Mouse (Mus musculus) stomach, postnatal 0 days (tissue): ENCODE measurements around the gene Irgq. TPM values are rescaled to one million over a fixed set of nuclear protein-coding genes. Genes with fewer than 3 reads are reported as not detected.
"Not testable (repeated sequence)": the region's sequence is repeated elsewhere in the genome, so short reads cannot be mapped to it uniquely, and the experiment has no call there.

Experiments used
- ATAC-seq: fragments of 200-750 bp; cut with Nextera tagmentation; 2 replicates; pipeline ENCODE4 v1.8.0; 2017; ENCODE audit not compliant: low FRiP score, low TSS enrichment
- DNase-seq: peaks from one replicate; pipeline ENCODE4 v3.0.0-alpha.2; 2016; ENCODE audit warnings: low spot score
- H3K27ac ChIP-seq: fragments of 300-500 bp; sonication (generic); replicated peaks from 2 replicates; pipeline ENCODE4 v1.5.1; 2014; ENCODE audit warnings: mild to moderate bottlenecking, control low read depth
- H3K27me3 ChIP-seq: fragments of 300-500 bp; sonication (generic); 2 replicates; pipeline ENCODE4 v1.6.1; 2014; ENCODE audit warnings: low read length; ENCODE audit not compliant: control insufficient read depth, insufficient read depth
- H3K36me3 ChIP-seq: fragments of 300-500 bp; sonication (generic); 2 replicates; pipeline ENCODE4 v1.6.1; 2014; ENCODE audit warnings: low read length, mixed read lengths; ENCODE audit not compliant: control insufficient read depth, insufficient read depth
- H3K4me1 ChIP-seq: fragments of 300-500 bp; sonication (generic); replicated peaks from 2 replicates; pipeline ENCODE4 v1.6.1; 2014; ENCODE audit warnings: antibody characterized with exemption; ENCODE audit not compliant: control insufficient read depth, insufficient read depth
- H3K4me2 ChIP-seq: fragments of 300-500 bp; sonication (generic); replicated peaks from 2 replicates; pipeline ENCODE4 v1.6.1; 2014; ENCODE audit warnings: low read depth, mild to moderate bottlenecking, control low read depth, moderate library complexity
- H3K4me3 ChIP-seq: fragments of 300-500 bp; sonication (generic); 2 replicates; pipeline ENCODE4 v1.5.1; 2014; ENCODE audit warnings: low read depth, low read length, control low read depth
- H3K9ac ChIP-seq: fragments of 300-500 bp; sonication (generic); 2 replicates; pipeline ENCODE4 v1.6.1; 2014; ENCODE audit warnings: mild to moderate bottlenecking, low read length, control low read depth, mixed read lengths
- H3K9me3 ChIP-seq: fragments of 300-500 bp; sonication (generic); 2 replicates; pipeline ENCODE4 v1.6.1; 2016; ENCODE audit warnings: low read length; ENCODE audit not compliant: control insufficient read depth
- CTCF ChIP-seq: IDR thresholded peaks from 2 replicates; pipeline ENCODE4 v1.5.1; 2016; ENCODE audit warnings: antibody characterized with exemption, low read depth, mild to moderate bottlenecking, moderate library complexity
- EP300 ChIP-seq: optimal IDR thresholded peaks from 2 replicates; pipeline ENCODE3; 2016; ENCODE audit warnings: antibody characterized with exemption
- WGBS: fragments of 180-500 bp; shearing (Covaris S2); extraction: QIAGEN DNeasy Blood & Tissue Kit; methylation state at CpG from one replicate; pipeline ENCODE4 v1.1.7; 2014; 5-methylcytosine and 5-hydroxymethylcytosine counted together
- polyA plus RNA-seq: library from polyadenylated mRNA; unstranded; fragments of >200 nt; fragmentation: Nextera tagmentation; extraction: Ambion mirVana; gene quantifications from 2 replicates; pipeline ENCODE4 v1.2.1, GENCODE M21; 2015

Irgq gene
- polyA plus RNA-seq: 4.3 and 5.7 TPM in 2 replicates

- Histone ChIP-seq H3K9ac (peak within 1 kb of the TSS; percentile 80), H3K36me3 (peaks cover 12% of the 10 kb centered on the region), H3K27ac (peak within 1 kb of the TSS; percentile 94), H3K4me1 (no peaks in the 10 kb centered on the region), H3K4me3 (peak within 1 kb of the TSS; percentile 60), H3K27me3 (no peaks in the 10 kb centered on the region), H3K9me3 (no peaks in the 10 kb centered on the region), H3K4me2 (peak within 1 kb of the TSS; percentile 96)
- no peak for TF ChIP-seq EP300
- TF ChIP-seq CTCF: peak; percentile 23
- under 1% methylated on average over 44 of the region's 44 CpGs for WGBS
- ATAC-seq (peak; percentile 95), DNase-seq (peak; percentile 98)
Measured at GRCm38 (mm10) chr7:24530062-24530931, at the start of gene Irgq. Gene Irgq, plus strand, starts transcription at chr7:24530689.

GRCm38 (mm10) chr7:24480986-24481473 is 49.5 kb upstream of the Irgq start:
- DNase-seq (no peak), ATAC-seq (peak; percentile 34)
- Histone ChIP-seq H3K4me2 (peak overlapping the region; percentile 92), H3K27ac (peak overlapping the region; percentile 56), H3K27me3 (no peaks in the 10 kb centered on the region), H3K9me3 (no peaks in the 10 kb centered on the region), H3K4me3 (peak overlapping the region; percentile 52), H3K9ac (peak overlapping the region; percentile 65; the same call in 1 of the 2 replicates), H3K4me1 (no peaks in the 10 kb centered on the region), H3K36me3 (no peaks in the 10 kb centered on the region)
- TF ChIP-seq CTCF: no peak
- WGBS: 11% methylated on average over 14 of the region's 14 CpGs

GRCm38 (mm10) chr7:24481474-24482207 is 48.8 kb upstream of the Irgq start, which contains the start of gene Cadm4:
Gene Cadm4, plus strand, starts transcription at chr7:24482023.
- Histone ChIP-seq H3K4me3 (peak within 1 kb of the TSS; percentile 52), H3K4me1 (no peaks in the 10 kb centered on the region), H3K9me3 (no peaks in the 10 kb centered on the region), H3K27ac (peak within 1 kb of the TSS; percentile 56), H3K4me2 (peak within 1 kb of the TSS; percentile 92), H3K9ac (peak within 1 kb of the TSS; percentile 65), H3K27me3 (no peaks in the 10 kb centered on the region), H3K36me3 (no peaks in the 10 kb centered on the region)
- ATAC-seq: peak; percentile 71
- TF ChIP-seq EP300 (no peak), CTCF (no peak)
- under 1% methylated on average over 65 of the region's 83 CpGs for WGBS
- peak; percentile 91 for DNase-seq

- no peak for TF ChIP-seq EP300
- no peak for TF ChIP-seq CTCF
- H3K9ac ChIP-seq: peak overlapping the region; percentile 65
- peak overlapping the region; percentile 92 for H3K4me2 ChIP-seq
- DNase-seq: no peak
- 0 out of 2 replicates have a peak, but pooled peaks have one; percentile 1 for ATAC-seq
- H3K9me3 ChIP-seq: no peaks in the 10 kb centered on the region
- 3% methylated on average over 25 of the region's 38 CpGs for WGBS
- H3K27ac ChIP-seq: no peak overlapping the region
- peak overlapping the region; percentile 52 for H3K4me3 ChIP-seq
- H3K4me1 ChIP-seq: no peaks in the 10 kb centered on the region
- H3K36me3 ChIP-seq: no peaks in the 10 kb centered on the region
- H3K27me3 ChIP-seq: no peaks in the 10 kb centered on the region
Measured at GRCm38 (mm10) chr7:24482208-24483020, 48.1 kb upstream of the Irgq start.

DNA sequence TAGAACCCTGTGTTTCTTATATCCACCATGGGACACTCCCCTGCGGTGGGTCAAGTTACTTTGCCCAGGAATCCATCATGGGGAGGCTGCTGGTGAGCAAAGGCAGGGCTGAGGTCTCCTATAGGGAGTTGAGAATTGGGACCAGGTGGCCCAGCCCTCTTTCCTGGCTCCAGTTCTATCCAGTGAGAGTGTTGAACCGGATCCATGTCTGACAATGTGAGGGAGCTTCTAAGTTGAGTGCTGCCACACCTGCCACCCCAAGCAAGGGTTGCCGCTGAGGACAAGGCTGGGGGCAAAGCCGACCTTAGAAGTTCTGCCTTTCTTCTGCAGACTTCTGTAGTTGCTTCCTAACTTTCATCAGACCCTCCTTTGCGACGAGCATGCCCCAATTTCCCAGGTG is 47.2 kb upstream of the Irgq start:
- not testable (repeated sequence) for H3K27ac ChIP-seq, ATAC-seq, H3K9ac ChIP-seq, H3K4me3 ChIP-seq, H3K9me3 ChIP-seq, H3K27me3 ChIP-seq, H3K36me3 ChIP-seq, H3K4me1 ChIP-seq, H3K4me2 ChIP-seq, DNase-seq
- 49% methylated on average over 6 of the region's 6 CpGs for WGBS
